Mouse (Mus musculus): ENCODE measurements around the gene Clec2i. TPM values are rescaled to one million over a fixed set of nuclear protein-coding genes. Genes with fewer than 3 reads are reported as not detected.

The Clec2i gene
- polyA plus RNA-seq, 1 experiment from 2014 or later, result not detected

DNA sequence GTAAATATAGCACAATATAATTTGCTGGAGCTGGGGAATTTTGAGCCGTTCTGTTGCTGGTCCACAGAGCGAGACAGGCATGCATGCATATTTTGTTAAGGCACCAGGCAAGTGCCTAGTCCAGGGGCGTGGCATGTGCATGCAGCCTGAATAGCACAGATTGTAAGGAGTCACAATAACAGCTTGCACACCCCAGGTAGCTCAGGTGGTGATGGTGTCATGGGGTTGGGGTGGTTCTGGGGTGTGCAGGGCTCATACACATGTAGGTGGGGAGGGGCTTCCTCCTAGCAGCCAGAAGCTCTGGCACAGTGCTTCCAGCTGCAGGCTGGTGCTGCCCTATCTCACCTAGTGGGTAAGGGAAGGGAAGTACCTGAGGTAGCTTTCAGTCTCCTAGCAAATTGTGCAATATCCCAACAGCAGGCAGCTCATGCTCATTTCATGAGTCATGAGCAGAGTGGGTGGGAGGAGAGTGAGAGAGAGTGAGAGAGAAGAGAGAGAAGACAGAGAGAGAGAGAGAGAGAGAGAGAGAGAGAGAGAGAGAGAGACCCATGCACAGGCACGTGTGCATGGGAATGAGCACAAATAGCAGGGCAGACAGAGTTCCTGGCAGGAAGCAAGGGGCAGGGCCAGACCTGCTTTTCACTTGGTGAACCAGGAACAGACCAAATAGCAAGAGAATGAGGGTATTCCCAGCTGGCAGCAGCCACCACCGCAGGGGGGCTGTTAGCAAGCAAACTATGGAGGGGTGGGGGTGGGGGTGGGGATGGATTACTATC, 54.4 kb downstream of the Clec2i start:
- Histone ChIP-seq H3K4me3 (no peak overlapping the region), H3K9ac (no peak overlapping the region), H3K27ac (no peak overlapping the region), H3K9me3 (replicated peaks) (no peaks in the 10 kb centered on the region), H3K36me3 (no peaks in the 10 kb centered on the region), H3K4me1 (no peaks in the 10 kb centered on the region), H3K4me2 (replicated peaks) (no peak overlapping the region), H3K27me3 (no peaks in the 10 kb centered on the region)
- WGBS, result 83% methylated on average over 5 of the region's 5 CpGs
- ATAC-seq (ENCODE audit: low FRiP score), result no peak

DNA sequence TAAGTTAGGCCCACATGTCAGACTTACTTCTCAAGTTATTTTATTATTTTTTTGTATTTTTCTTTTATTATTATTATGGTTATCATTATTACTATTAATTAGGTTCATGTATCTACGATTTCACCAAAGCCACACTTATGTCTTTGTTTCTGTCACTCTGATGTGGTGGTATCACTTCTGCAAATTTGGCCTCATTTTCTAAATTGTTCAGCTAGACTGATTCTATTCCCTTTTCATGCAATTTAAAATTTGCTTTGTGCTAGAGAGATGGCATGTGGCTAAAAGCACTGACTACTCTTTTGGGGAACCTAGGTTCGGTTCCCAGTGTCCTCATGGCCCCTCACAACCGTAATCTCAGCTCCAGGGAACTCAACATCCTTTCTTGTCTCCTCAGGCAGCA, 58.2 kb downstream of the Clec2i start:
- no peaks in the 10 kb centered on the region for H3K4me1 ChIP-seq
- H3K36me3 ChIP-seq, result no peaks in the 10 kb centered on the region
- H3K4me2 ChIP-seq (replicated peaks), result no peak overlapping the region
- H3K27me3 ChIP-seq, result no peaks in the 10 kb centered on the region
- no peak overlapping the region for H3K27ac ChIP-seq
- WGBS, result 90% methylated on average over 3 of the region's 3 CpGs
- ATAC-seq (ENCODE audit: low FRiP score), result no peak
- no peak overlapping the region for H3K4me3 ChIP-seq
- H3K9me3 ChIP-seq (replicated peaks), result no peaks in the 10 kb centered on the region
- H3K9ac ChIP-seq, result no peak overlapping the region

Small RNAs within 50 kb of the gene (microRNA-seq; reads per million reads assigned to microRNA genes)
- gene Gm27336, result not detected

Other genes starting within 250 kb of the Clec2i start
- not detected in 2 replicates for gene Clec2h, start 225.2 kb upstream of the Clec2i start, polyA plus RNA-seq (2016; fragmentation: Nextera tagmentation; extraction: Ambion mirVana)
- gene Klrb1, start 164.5 kb upstream of the Clec2i start, polyA plus RNA-seq (2016; fragmentation: Nextera tagmentation; extraction: Ambion mirVana), result not detected in 2 replicates
- gene Klrb1c, start 98.4 kb upstream of the Clec2i start, polyA plus RNA-seq (2016; fragmentation: Nextera tagmentation; extraction: Ambion mirVana), result not detected in 2 replicates
- gene Gm44511, start 61.3 kb upstream of the Clec2i start, polyA plus RNA-seq (2016; fragmentation: Nextera tagmentation; extraction: Ambion mirVana), result not detected in 2 replicates
- gene Klrb1b, start 61.3 kb upstream of the Clec2i start, polyA plus RNA-seq (2016; fragmentation: Nextera tagmentation; extraction: Ambion mirVana), result 0.25 TPM in 1 of 2 replicates, not detected in the other
- 0.35 and 0.57 TPM in 2 replicates for gene BC035044, start 3.5 kb downstream of the Clec2i start, polyA plus RNA-seq (2016; fragmentation: Nextera tagmentation; extraction: Ambion mirVana)
- not detected in 2 replicates for gene Clec2g, start 46.8 kb downstream of the Clec2i start, polyA plus RNA-seq (2016; fragmentation: Nextera tagmentation; extraction: Ambion mirVana)
- gene Klrb1f, start 158.3 kb downstream of the Clec2i start, polyA plus RNA-seq (2016; fragmentation: Nextera tagmentation; extraction: Ambion mirVana), result 0.18 and 0.45 TPM in 2 replicates
- not detected in 2 replicates for gene Clec2e, start 213.3 kb downstream of the Clec2i start, polyA plus RNA-seq (2016; fragmentation: Nextera tagmentation; extraction: Ambion mirVana)